Mouse (Mus musculus) thymus, adult 2 months (tissue): ENCODE data around the gene Vapb. TPM values are rescaled to one million over a fixed set of nuclear protein-coding genes. Genes with fewer than 3 reads are reported as not detected.

Experiments
- DNase-seq: peaks from one replicate; pipeline ENCODE4 v3.0.0; 2021
- H3K27ac ChIP-seq: fragments of 200-500 bp; 2 replicates; pipeline ENCODE4 v1.5.1; 2012; ENCODE audit warnings: low read length, control low read depth; ENCODE audit not compliant: control insufficient read depth, insufficient read depth
- H3K27me3 ChIP-seq: fragments of 200-500 bp; 2 replicates; pipeline ENCODE4 v1.6.1; 2012; ENCODE audit warnings: mild to moderate bottlenecking, low read length, moderate library complexity, mixed read lengths; ENCODE audit not compliant: control insufficient read depth, insufficient read depth
- H3K36me3 ChIP-seq: fragments of 200-500 bp; 2 replicates; pipeline ENCODE4 v1.6.1; 2012; ENCODE audit warnings: mild to moderate bottlenecking, low read length, moderate library complexity; ENCODE audit not compliant: control insufficient read depth, insufficient read depth
- H3K4me1 ChIP-seq: fragments of 200-500 bp; replicated peaks from 2 replicates; pipeline ENCODE4 v1.6.1; 2012; ENCODE audit warnings: low read length; ENCODE audit not compliant: control insufficient read depth, insufficient read depth
- H3K4me3 ChIP-seq: fragments of 200-500 bp; 2 replicates; pipeline ENCODE4 v1.5.1; 2012; ENCODE audit warnings: mild to moderate bottlenecking, low read length, control low read depth, moderate library complexity; ENCODE audit not compliant: control insufficient read depth, insufficient read depth
- CTCF ChIP-seq: fragments of 200-500 bp; IDR thresholded peaks from 2 replicates; pipeline ENCODE4 v1.5.1; 2012; ENCODE audit warnings: mild to moderate bottlenecking, control low read depth, low read length, moderate library complexity, borderline replicate concordance; ENCODE audit not compliant: control insufficient read depth, poor library complexity, insufficient read depth; ENCODE audit errors: extremely low read depth
- POLR2A ChIP-seq: fragments of 200-500 bp; IDR thresholded peaks from 2 replicates; pipeline ENCODE4 v1.6.1; 2012; ENCODE audit warnings: mild to moderate bottlenecking, low read length, control low read depth, moderate library complexity; ENCODE audit not compliant: control insufficient read depth, poor library complexity, insufficient read depth; ENCODE audit errors: extremely low read depth
- WGBS: fragments of 180-500 bp; shearing (Covaris S2); methylation state at CpG from one replicate; pipeline ENCODE4 v1.1.7; 2018; 5-methylcytosine and 5-hydroxymethylcytosine counted together
- polyA plus RNA-seq: library from polyadenylated mRNA; depleted of rRNA; stranded (reverse); fragments of >200 nt; gene quantifications from 2 replicates; pipeline ENCODE4 v1.2.3, GENCODE M21; 2012

Gene Vapb
- polyA plus RNA-seq, 1 experiment = 12.1 TPM

- Histone ChIP-seq H3K27me3 (no peaks in the 10 kb centered on the region), H3K36me3 (no peaks in the 10 kb centered on the region), H3K27ac (peak overlapping the region; percentile 7; the same call in 1 of the 2 replicates), H3K4me1 (peaks cover 5% of the 10 kb centered on the region), H3K4me3 (no peak overlapping the region)
- TF ChIP-seq POLR2A (no peak), CTCF (no peak)
- peak; percentile 29 for DNase-seq
- 42% methylated on average over 10 of the region's 10 CpGs for WGBS
Measured at GRCm38 (mm10) chr2:173769183-173769582, 31.9 kb downstream of the Vapb start.

- WGBS = 91% methylated on average over 5 of the region's 5 CpGs
- TF ChIP-seq CTCF = no peak
- no peak for TF ChIP-seq POLR2A
- H3K27me3 ChIP-seq = no peaks in the 10 kb centered on the region
- DNase-seq = no peak
- no peak overlapping the region for H3K4me3 ChIP-seq
- peaks cover 5% of the 10 kb centered on the region for H3K4me1 ChIP-seq
- H3K27ac ChIP-seq = no peak overlapping the region
- H3K36me3 ChIP-seq = no peaks in the 10 kb centered on the region
Measured at GRCm38 (mm10) chr2:173770620-173771019, 33.3 kb downstream of the Vapb start.

DNA sequence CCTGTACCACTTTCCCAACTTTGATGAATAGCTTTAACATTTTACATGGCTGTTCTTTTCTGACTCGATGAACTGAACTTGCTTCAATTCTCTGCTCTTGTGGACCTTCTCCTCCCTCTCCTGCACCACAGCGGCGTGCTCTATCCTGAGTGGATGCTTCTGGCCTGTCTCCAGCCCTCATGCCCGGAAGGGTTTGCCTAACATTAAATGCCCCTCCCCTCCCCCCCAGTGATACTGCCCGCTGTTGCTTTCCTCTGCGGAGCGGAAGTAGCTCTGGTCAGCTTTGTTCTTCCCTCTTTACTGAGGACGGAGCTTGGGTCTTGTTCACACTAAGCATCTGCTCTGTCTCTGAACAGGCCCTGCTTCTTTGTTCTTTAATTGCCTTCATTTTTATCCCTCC is 34.4 kb downstream of the Vapb start:
- H3K27me3 ChIP-seq = no peaks in the 10 kb centered on the region
- no peak overlapping the region for H3K27ac ChIP-seq
- 95% methylated on average over 8 of the region's 8 CpGs for WGBS
- H3K4me1 ChIP-seq = peaks cover 5% of the 10 kb centered on the region
- no peak for TF ChIP-seq POLR2A
- TF ChIP-seq CTCF = no peak
- H3K4me3 ChIP-seq = no peak overlapping the region
- H3K36me3 ChIP-seq = no peaks in the 10 kb centered on the region
- no peak for DNase-seq

GRCm38 (mm10) chr2:173775556-173775955 is 38.2 kb downstream of the Vapb start:
- WGBS = 95% methylated on average over 3 of the region's 3 CpGs

GRCm38 (mm10) chr2:173776108-173776507 is 38.8 kb downstream of the Vapb start:
- H3K27ac ChIP-seq = no peak overlapping the region
- no peaks in the 10 kb centered on the region for H3K4me1 ChIP-seq
- H3K27me3 ChIP-seq = no peaks in the 10 kb centered on the region
- no peak overlapping the region for H3K4me3 ChIP-seq
- peaks cover 7% of the 10 kb centered on the region; the same call in 1 of the 2 replicates for H3K36me3 ChIP-seq
- TF ChIP-seq CTCF (no peak), POLR2A (no peak)
- no peak for DNase-seq
- 93% methylated on average over 9 of the region's 9 CpGs for WGBS

More at GRCm38 (mm10) chr2:173775556-173775955, 38.2 kb downstream of the Vapb start:
- no peak for DNase-seq
- Histone ChIP-seq H3K4me3 (no peak overlapping the region), H3K27ac (no peak overlapping the region), H3K4me1 (no peaks in the 10 kb centered on the region), H3K27me3 (no peaks in the 10 kb centered on the region), H3K36me3 (peaks cover 7% of the 10 kb centered on the region; the same call in 1 of the 2 replicates)
- TF ChIP-seq CTCF (no peak), POLR2A (no peak)

DNA sequence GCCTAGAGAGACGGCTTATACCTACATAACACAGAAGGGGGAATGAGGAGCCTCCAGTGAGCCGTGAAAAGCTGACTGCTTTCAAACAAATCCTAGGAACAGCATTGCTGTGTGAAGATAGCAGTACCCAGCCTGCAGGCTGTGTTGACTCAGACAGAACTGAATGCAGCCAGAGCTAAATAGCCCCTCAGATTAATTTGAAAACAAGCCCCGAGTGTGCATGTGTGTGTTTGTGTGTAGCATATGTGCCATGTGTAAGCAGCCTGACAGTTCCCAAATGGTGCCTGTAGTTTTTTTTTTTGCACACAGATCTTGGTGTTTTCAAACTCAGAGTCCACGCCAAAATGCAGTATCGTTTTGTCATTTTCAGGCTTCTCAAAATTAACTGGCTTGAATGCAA is 43.6 kb downstream of the Vapb start:
- WGBS = 95% methylated on average over 5 of the region's 5 CpGs
- Histone ChIP-seq H3K4me1 (no peaks in the 10 kb centered on the region), H3K27me3 (no peaks in the 10 kb centered on the region), H3K36me3 (peaks cover 7% of the 10 kb centered on the region; the same call in 1 of the 2 replicates), H3K4me3 (no peak overlapping the region), H3K27ac (no peak overlapping the region)
- TF ChIP-seq POLR2A = no peak
- no peak for TF ChIP-seq CTCF
- DNase-seq = no peak

- H3K27ac ChIP-seq = no peak overlapping the region
- H3K4me3 ChIP-seq = no peak overlapping the region
- H3K4me1 ChIP-seq = no peaks in the 10 kb centered on the region
- H3K27me3 ChIP-seq = no peaks in the 10 kb centered on the region
- no peaks in the 10 kb centered on the region for H3K36me3 ChIP-seq
- DNase-seq = no peak
- no peak for TF ChIP-seq POLR2A
- 32% methylated on average over 3 of the region's 3 CpGs for WGBS
Measured at GRCm38 (mm10) chr2:173784366-173784765, 47.1 kb downstream of the Vapb start.
